Mouse (Mus musculus) E14TG2a.4 (cell line): ENCODE measurements around the gene Cyp2e1.

Experiments
- CTCF ChIP-seq: conservative IDR thresholded peaks from 2 replicates; pipeline ENCODE4 v1.5.1; 2014; ENCODE audit warnings: low read length
- NANOG ChIP-seq: IDR thresholded peaks from 2 replicates; pipeline ENCODE4 v1.6.1; 2014; ENCODE audit warnings: borderline replicate concordance, low read length, mixed read lengths
- POU5F1 ChIP-seq: IDR thresholded peaks from 2 replicates; pipeline ENCODE4 v1.6.1; 2014; ENCODE audit warnings: low read length, borderline replicate concordance

- TF ChIP-seq NANOG (no peak), CTCF (no peak), POU5F1 (no peak)
These were observed 30.0 kb downstream of the Cyp2e1 start for GRCm38 (mm10) chr7:140793541-140793940.
